Mouse (Mus musculus) embryonic facial prominence, embryonic 14.5 days (tissue): ENCODE measurements around the gene B3gat3. TPM values are rescaled to one million over a fixed set of nuclear protein-coding genes. Genes with fewer than 3 reads are reported as not detected.
"Not testable (repeated sequence)": the region's sequence is repeated elsewhere in the genome, so short reads cannot be mapped to it uniquely, and the experiment has no call there.

Experiments used
- ATAC-seq: fragments of 200-750 bp; cut with Nextera tagmentation; 2 replicates; pipeline ENCODE4 v1.8.0; 2017; ENCODE audit warnings: low read depth, moderate number of reproducible peaks, moderate TSS enrichment
- DNase-seq: peaks from one replicate; pipeline ENCODE4 v3.0.0-alpha.2; 2015; ENCODE audit warnings: low spot score
- H3K27ac ChIP-seq: fragments of 300-500 bp; sonication (generic); replicated peaks from 2 replicates; pipeline ENCODE4 v1.5.1; 2014; ENCODE audit warnings: low read depth, mild to moderate bottlenecking, low read length, moderate library complexity
- H3K27me3 ChIP-seq: fragments of 300-500 bp; sonication (generic); replicated peaks from 2 replicates; pipeline ENCODE4 v1.6.1; 2014; ENCODE audit warnings: low read length; ENCODE audit not compliant: control insufficient read depth, insufficient read depth
- H3K36me3 ChIP-seq: fragments of 300-500 bp; sonication (generic); 2 replicates; pipeline ENCODE4 v1.6.1; 2014; ENCODE audit warnings: low read length, mixed read lengths; ENCODE audit not compliant: control insufficient read depth, insufficient read depth
- H3K4me1 ChIP-seq: fragments of 300-500 bp; sonication (generic); 2 replicates; pipeline ENCODE4 v1.6.1; 2014; ENCODE audit warnings: antibody characterized with exemption, low read length; ENCODE audit not compliant: control insufficient read depth, insufficient read depth
- H3K4me2 ChIP-seq: fragments of 300-500 bp; sonication (generic); 2 replicates; pipeline ENCODE4 v1.6.1; 2014; ENCODE audit warnings: low read depth, mild to moderate bottlenecking, low read length, moderate library complexity, mixed read lengths
- H3K4me3 ChIP-seq: fragments of 300-500 bp; sonication (generic); 2 replicates; pipeline ENCODE4 v1.5.1; 2014; ENCODE audit warnings: low read depth, mild to moderate bottlenecking, low read length
- H3K9ac ChIP-seq: fragments of 300-500 bp; sonication (generic); 2 replicates; pipeline ENCODE4 v1.6.1; 2014; ENCODE audit warnings: low read depth, mild to moderate bottlenecking, low read length, moderate library complexity, mixed read lengths
- H3K9me3 ChIP-seq: fragments of 300-500 bp; sonication (generic); 2 replicates; pipeline ENCODE4 v1.6.1; 2016; ENCODE audit warnings: low read length; ENCODE audit not compliant: control insufficient read depth
- WGBS: fragments of 180-500 bp; shearing (Covaris S2); extraction: QIAGEN DNeasy Blood & Tissue Kit; methylation state at CpG from one replicate; pipeline ENCODE4 v1.1.7; 2014; 5-methylcytosine and 5-hydroxymethylcytosine counted together
- microRNA-seq: library from miRNA; unstranded; fragments of <30 nt; microRNA quantifications from one replicate; pipeline ENCODE4, GENCODE M21; 2016; ENCODE audit warnings: borderline number of aligned reads
- polyA plus RNA-seq: library from polyadenylated mRNA; unstranded; fragments of >200 nt; fragmentation: Nextera tagmentation; extraction: Ambion mirVana; gene quantifications from 2 replicates; pipeline ENCODE4 v1.2.1, GENCODE M21; 2014

B3gat3 gene
- polyA plus RNA-seq, 1 experiment from 2014 or later = 42.4 TPM

DNA sequence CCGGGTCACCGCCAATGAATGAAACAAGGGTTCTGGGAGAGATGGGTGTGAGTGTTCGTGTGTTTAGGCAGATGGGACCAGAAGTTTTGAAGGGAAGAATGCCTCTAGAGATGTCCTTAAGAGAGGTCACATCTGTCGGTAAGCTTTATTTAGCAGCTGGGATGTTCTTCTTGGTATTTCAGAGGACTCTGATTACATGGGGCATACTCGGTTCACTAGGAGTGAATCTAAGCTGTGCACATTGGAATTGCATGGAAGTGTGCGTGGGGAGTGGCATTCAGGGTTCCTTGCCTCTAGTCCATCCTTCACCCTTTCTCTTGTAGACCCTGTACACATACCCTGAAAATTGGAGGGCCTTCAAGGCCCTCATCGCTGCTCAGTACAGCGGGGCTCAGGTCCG lies 47.7 kb downstream of the B3gat3 start:
- Histone ChIP-seq H3K27ac (peak overlapping the region; percentile 80; the same call in 1 of the 2 replicates), H3K9me3 (no peaks in the 10 kb centered on the region), H3K4me1 (peaks cover 10% of the 10 kb centered on the region; the same call in 1 of the 2 replicates), H3K27me3 (no peaks in the 10 kb centered on the region), H3K9ac (peak overlapping the region; percentile 90), H3K36me3 (peaks cover 76% of the 10 kb centered on the region), H3K4me3 (peak overlapping the region; percentile 83), H3K4me2 (peak overlapping the region; percentile 71)
- ATAC-seq = no peak
- 6% methylated on average over 9 of the region's 9 CpGs for WGBS
- no peak for DNase-seq

DNA sequence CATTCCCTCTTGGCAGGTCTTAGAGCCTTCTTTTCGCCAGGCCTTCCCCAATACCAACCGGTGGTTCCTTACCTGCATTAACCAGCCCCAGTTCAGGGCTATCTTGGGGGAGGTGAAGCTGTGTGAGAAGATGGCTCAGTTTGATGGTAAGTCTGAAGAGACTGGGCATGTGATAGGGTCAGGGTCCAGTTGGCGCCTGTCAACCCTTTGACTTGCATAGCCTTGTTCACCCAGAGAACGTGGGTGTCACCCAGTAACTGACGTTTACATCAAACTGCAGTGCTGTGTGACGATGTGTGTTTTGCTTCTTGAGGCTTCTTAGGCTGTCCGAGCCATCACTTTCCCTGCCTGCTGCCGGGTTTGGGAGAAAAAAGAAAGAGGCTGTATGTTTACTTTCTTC lies 52.3 kb downstream of the B3gat3 start:
- not testable (repeated sequence) for H3K4me1 ChIP-seq, H3K27me3 ChIP-seq, ATAC-seq, H3K9ac ChIP-seq, H3K9me3 ChIP-seq, DNase-seq, H3K27ac ChIP-seq, H3K4me3 ChIP-seq, H3K4me2 ChIP-seq
- WGBS = 86% methylated on average over 8 of the region's 8 CpGs
- peaks cover 87% of the 10 kb centered on the region for H3K36me3 ChIP-seq

DNA sequence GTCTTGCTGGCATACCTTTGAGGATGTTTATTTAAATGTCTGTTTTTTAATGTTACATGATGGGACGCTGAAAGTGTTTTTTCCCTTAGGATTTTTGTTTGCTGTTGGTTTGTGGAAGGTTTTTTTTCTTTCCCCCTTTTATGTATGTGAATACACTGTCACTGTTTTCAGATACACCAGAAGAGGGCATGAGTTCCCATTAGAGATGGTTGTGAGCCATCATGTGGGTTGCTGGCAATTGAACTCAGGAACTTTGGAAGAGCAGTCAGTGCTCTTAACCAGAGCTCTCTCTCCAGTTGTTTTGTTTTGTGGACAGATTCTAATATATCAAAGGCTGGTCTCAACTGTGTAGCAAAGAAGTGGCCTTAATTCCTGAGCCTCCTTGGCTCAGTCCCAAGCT lies 54.5 kb downstream of the B3gat3 start:
- no peak for ATAC-seq
- no peaks in the 10 kb centered on the region for H3K9me3 ChIP-seq
- no peak overlapping the region for H3K9ac ChIP-seq
- no peak overlapping the region for H3K27ac ChIP-seq
- H3K4me1 ChIP-seq = no peaks in the 10 kb centered on the region
- H3K4me2 ChIP-seq = no peak overlapping the region
- no peak for DNase-seq
- no peak overlapping the region for H3K4me3 ChIP-seq
- 77% methylated on average over 1 of the region's 1 CpGs for WGBS
- H3K27me3 ChIP-seq = no peaks in the 10 kb centered on the region
- H3K36me3 ChIP-seq = peaks cover 97% of the 10 kb centered on the region

DNA sequence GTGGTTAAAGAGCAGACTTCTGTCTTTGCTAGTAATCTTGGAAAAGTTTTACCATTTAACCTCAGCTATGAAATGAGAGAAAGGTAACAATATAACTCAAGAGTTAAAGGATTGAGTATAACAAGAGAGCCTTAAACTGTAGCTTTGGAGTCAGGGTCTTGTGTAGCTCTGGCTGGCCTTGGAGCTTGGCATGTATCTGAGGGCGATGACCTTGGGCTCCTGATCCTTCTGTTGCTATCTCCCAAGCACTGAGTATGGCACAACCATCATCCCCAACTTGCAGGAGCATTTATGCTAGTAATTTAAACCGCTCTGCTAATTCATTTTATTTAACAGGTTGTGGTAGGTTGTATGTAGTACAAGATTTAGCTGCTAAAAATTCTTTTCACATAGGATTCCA lies 55.3 kb downstream of the B3gat3 start:
- no peak overlapping the region for H3K27ac ChIP-seq
- H3K9me3 ChIP-seq = no peaks in the 10 kb centered on the region

DNA sequence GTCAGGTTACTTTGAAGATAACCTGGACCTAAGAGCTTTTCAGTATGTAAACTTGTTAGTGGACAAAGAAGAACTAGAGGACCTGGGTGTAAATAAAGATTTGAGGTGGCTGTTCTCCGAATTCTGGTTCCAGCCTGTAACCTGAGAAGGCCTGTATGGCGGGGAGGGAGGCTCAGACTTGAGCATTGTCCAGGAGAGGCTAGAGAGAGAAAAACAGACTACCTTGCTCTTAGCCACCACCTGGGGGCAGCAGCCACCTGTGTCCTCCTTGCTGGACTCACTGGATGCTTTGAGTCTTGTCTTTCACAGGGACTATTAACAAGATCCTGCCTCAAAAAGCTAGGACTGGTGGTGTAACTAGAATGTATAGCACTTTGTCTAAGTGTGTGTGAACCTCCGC lies 56.4 kb downstream of the B3gat3 start:
- WGBS = 37% methylated on average over 3 of the region's 3 CpGs

More for the DNA sequence above, 55.3 kb downstream of the B3gat3 start:
- H3K36me3 ChIP-seq = peaks cover 97% of the 10 kb centered on the region
- no peak overlapping the region for H3K9ac ChIP-seq
- H3K4me3 ChIP-seq = no peak overlapping the region
- no peak for DNase-seq
- 98% methylated on average over 2 of the region's 2 CpGs for WGBS
- no peaks in the 10 kb centered on the region for H3K27me3 ChIP-seq
- H3K4me1 ChIP-seq = no peaks in the 10 kb centered on the region
- no peak for ATAC-seq
- no peak overlapping the region for H3K4me2 ChIP-seq

More for the DNA sequence above, 56.4 kb downstream of the B3gat3 start:
- peaks cover 94% of the 10 kb centered on the region for H3K36me3 ChIP-seq
- no peak overlapping the region for H3K27ac ChIP-seq
- H3K27me3 ChIP-seq = no peaks in the 10 kb centered on the region
- peak; percentile 84 for DNase-seq
- H3K4me1 ChIP-seq = no peaks in the 10 kb centered on the region
- peak; percentile 86 for ATAC-seq
- H3K9me3 ChIP-seq = no peaks in the 10 kb centered on the region
- no peak overlapping the region for H3K4me2 ChIP-seq
- no peak overlapping the region for H3K4me3 ChIP-seq
- H3K9ac ChIP-seq = no peak overlapping the region

Small RNAs within 50 kb of the gene (microRNA-seq; reads per million reads assigned to microRNA genes)
- not detected for gene Mir5136

Other genes with a start within 250 kb of the B3gat3 start
- 100 and 107 TPM in 2 replicates for gene Slc3a2, start 197.0 kb upstream of the B3gat3 start, polyA plus RNA-seq
- gene Wdr74, start 184.5 kb upstream of the B3gat3 start, polyA plus RNA-seq = 76.6 and 80.1 TPM in 2 replicates
- 0.85 and 1.9 TPM in 2 replicates for gene 1700092M07Rik, start 179.7 kb upstream of the B3gat3 start, polyA plus RNA-seq
- gene Stx5a, start 179.0 kb upstream of the B3gat3 start, polyA plus RNA-seq = 140 and 142 TPM in 2 replicates
- 152 and 171 TPM in 2 replicates for gene Nxf1, start 163.3 kb upstream of the B3gat3 start, polyA plus RNA-seq
- 173 and 194 TPM in 2 replicates for gene Tmem223, start 149.4 kb upstream of the B3gat3 start, polyA plus RNA-seq
- 74.9 and 90.3 TPM in 2 replicates for gene Tmem179b, start 145.9 kb upstream of the B3gat3 start, polyA plus RNA-seq
- 16.5 and 18.1 TPM in 2 replicates for gene Taf6l, start 134.0 kb upstream of the B3gat3 start, polyA plus RNA-seq
- gene Polr2g, start 121.8 kb upstream of the B3gat3 start, polyA plus RNA-seq = 151 and 157 TPM in 2 replicates
- gene Zbtb3, start 117.8 kb upstream of the B3gat3 start, polyA plus RNA-seq = 5.2 and 5.5 TPM in 2 replicates
- 38.4 and 40.8 TPM in 2 replicates for gene Ttc9c, start 101.0 kb upstream of the B3gat3 start, polyA plus RNA-seq
- 7.8 and 9.2 TPM in 2 replicates for gene Hnrnpul2, start 100.4 kb upstream of the B3gat3 start, polyA plus RNA-seq
- gene AC129217.1, start 90.6 kb upstream of the B3gat3 start, polyA plus RNA-seq = not detected in 2 replicates
- gene Bscl2, start 82.9 kb upstream of the B3gat3 start, polyA plus RNA-seq = 44.9 and 47.3 TPM in 2 replicates
- gene Gng3, start 81.2 kb upstream of the B3gat3 start, polyA plus RNA-seq = 22.2 and 24.6 TPM in 2 replicates
- 1.6 and 2.4 TPM in 2 replicates for gene Lrrn4cl, start 69.6 kb upstream of the B3gat3 start, polyA plus RNA-seq
- 144 and 149 TPM in 2 replicates for gene Ubxn1, start 48.9 kb upstream of the B3gat3 start, polyA plus RNA-seq
- 53.8 and 57.5 TPM in 2 replicates for gene Uqcc3, start 39.5 kb upstream of the B3gat3 start, polyA plus RNA-seq
- gene Lbhd1, start 36.6 kb upstream of the B3gat3 start, polyA plus RNA-seq = 60.2 and 68.8 TPM in 2 replicates
- not detected in 2 replicates for gene Gm49403, start 36.4 kb upstream of the B3gat3 start, polyA plus RNA-seq
- gene 1810009A15Rik, start 31.5 kb upstream of the B3gat3 start, polyA plus RNA-seq = 77.4 and 86.6 TPM in 2 replicates
- gene Gm49416, start 31.4 kb upstream of the B3gat3 start, polyA plus RNA-seq = not detected in 2 replicates
- 34.8 and 35.1 TPM in 2 replicates for gene Ints5, start 27.4 kb upstream of the B3gat3 start, polyA plus RNA-seq
- 99.2 and 103 TPM in 2 replicates for gene Ganab, start 22.3 kb upstream of the B3gat3 start, polyA plus RNA-seq
- gene Rom1, start 9.0 kb downstream of the B3gat3 start, polyA plus RNA-seq = 2.2 and 2.5 TPM in 2 replicates
- 18.2 and 20.4 TPM in 2 replicates for gene Eml3, start 9.2 kb downstream of the B3gat3 start, polyA plus RNA-seq
- gene Mta2, start 21.5 kb downstream of the B3gat3 start, polyA plus RNA-seq = 39.7 and 43.6 TPM in 2 replicates
- gene Tut1, start 33.5 kb downstream of the B3gat3 start, polyA plus RNA-seq = 24.7 and 27.8 TPM in 2 replicates
- 469 and 503 TPM in 2 replicates for gene Eef1g, start 46.7 kb downstream of the B3gat3 start, polyA plus RNA-seq
- gene Ahnak, start 68.9 kb downstream of the B3gat3 start, polyA plus RNA-seq = 44.8 and 57.6 TPM in 2 replicates
- gene Scgb1a1, start 167.6 kb downstream of the B3gat3 start, polyA plus RNA-seq = not detected in 2 replicates
- gene Asrgl1, start 215.3 kb downstream of the B3gat3 start, polyA plus RNA-seq = 10.8 and 13.7 TPM in 2 replicates